Mouse (Mus musculus): ENCODE measurements around the gene Clnk.
"Not testable (repeated sequence)": the region's sequence is repeated elsewhere in the genome, so short reads cannot be mapped to it uniquely, and the experiment has no call there.

Clnk gene

GRCm38 (mm10) chr5:38876622-38877021 is at the start of gene Clnk:
Gene Clnk, minus strand, starts transcription at chr5:38876812.
- no peak for DNase-seq (ENCODE audit: extremely low read depth, low read depth)

- DNase-seq (ENCODE audit: extremely low read depth, low read depth): no peak
These were observed 28.7 kb upstream of the Clnk start for GRCm38 (mm10) chr5:38905271-38905670.

DNA sequence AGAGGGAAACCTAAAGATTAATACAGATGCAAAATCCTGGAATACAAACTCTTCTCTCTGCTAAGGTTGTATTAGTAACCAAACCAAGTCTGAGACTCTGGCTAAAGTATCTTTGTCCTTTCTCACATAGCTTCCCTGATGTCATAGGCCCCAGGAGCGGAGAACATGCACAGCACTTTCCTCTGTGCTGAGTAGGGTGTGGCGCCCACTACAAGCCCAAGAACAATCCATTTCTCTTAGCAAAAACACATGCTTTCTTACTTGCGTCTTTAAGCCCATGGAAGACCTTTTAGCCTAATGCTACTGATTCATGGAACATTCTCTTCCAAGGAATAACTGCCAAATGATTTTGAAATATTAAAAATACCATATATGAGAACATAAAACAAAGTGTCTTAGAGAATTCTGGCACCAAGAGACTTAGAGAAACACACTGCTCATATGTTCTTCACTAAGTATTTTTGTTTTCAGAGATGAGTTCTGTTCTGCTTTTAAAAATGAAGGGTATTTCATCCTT is 28.0 kb upstream of the Clnk start:
- no peak for DNase-seq (ENCODE audit: extremely low read depth, low read depth)

DNA sequence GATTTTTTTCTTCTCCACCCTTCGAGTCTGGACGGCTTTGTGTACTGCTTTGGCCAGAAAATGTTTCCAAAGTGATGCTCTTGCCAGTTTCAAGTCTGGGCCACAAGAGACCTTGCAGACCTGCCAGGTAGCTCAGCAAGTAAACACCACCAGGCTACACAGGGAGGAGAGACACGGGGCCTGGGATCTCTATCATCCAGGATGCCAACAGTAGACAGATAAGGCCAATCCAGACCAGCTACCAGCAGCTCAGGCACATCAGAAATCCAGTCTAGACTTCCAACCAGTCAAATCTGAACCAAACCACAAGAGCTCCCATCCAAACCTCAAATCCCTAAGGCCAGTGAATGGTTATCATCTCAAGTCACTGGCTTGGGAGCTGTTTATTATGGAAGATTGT is 26.3 kb upstream of the Clnk start:
- DNase-seq (ENCODE audit: extremely low read depth, low read depth): no peak

DNA sequence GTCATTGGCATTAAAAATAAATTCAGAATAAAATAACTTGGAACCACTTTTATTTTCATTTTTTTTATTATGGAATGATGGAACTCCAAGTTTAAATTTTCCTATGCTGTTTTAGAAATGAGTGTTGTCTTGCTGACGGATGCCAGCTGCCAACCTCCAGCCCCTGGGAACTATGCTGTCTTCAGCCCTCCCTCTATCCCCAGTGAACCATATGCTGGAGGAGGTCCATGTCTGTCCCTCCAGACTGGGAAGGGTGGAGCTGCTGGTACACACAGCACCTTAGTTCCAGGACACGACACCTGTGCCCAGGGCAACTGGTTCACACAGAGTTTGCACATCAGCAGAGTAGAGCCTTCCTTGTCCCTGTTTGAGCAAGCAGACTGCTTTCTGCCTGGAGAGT is 22.4 kb upstream of the Clnk start:
- DNase-seq (ENCODE audit: extremely low read depth, low read depth): no peak

GRCm38 (mm10) chr5:38888646-38889045 is 12.0 kb upstream of the Clnk start:
- no peak for DNase-seq (ENCODE audit: extremely low read depth, low read depth)

DNA sequence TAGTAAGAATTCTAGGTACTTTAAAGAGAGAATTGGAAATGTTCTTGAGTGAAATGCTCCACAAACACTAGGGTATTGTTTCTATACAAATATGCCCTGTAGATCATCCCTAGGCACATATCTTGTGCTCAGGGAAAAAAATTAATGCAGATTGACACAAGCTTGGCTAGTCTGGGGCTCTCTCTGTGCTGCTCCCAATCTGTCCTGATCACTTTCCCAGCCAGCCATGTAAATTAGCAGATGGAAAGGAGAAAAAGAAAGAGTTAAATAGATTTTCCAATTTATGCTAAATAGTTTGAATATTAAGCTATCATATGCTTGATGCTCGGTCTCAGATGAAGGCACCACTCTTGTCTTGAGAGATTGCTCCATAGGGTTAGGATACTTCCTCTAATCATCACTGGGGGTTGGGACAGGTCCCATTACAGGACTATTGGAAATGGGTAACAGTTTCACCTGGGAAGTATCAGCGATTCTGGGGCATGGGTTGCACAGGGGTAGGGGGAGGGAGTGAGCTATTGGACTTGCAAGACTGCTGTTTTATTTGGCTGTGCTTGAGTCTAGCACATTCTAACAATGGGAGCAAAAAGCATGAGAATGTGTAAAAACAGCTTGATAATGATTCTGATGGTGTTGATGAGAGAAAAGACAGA is 10.1 kb upstream of the Clnk start:
- no peak for DNase-seq (ENCODE audit: extremely low read depth, low read depth)

DNA sequence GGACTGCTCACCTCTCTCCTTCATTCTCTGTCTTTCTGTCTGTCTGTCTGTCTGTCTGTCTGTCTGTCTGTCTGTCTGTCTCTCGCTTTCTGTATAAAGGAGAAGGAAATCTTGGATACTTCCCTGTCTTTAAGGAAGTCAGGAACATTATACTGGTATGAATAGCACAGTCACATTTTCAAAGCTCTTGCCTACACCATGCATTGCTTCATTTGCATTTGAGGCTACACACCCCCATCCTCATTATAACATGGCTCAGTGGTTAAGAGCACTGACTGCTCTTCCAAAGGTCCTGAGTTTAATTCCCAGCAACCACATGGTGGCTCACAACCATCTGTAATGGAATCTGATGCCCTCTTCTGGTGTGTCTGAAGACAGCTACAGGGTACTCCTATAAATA is 6.0 kb upstream of the Clnk start:
- not testable (repeated sequence) for DNase-seq (ENCODE audit: extremely low read depth, low read depth)

DNA sequence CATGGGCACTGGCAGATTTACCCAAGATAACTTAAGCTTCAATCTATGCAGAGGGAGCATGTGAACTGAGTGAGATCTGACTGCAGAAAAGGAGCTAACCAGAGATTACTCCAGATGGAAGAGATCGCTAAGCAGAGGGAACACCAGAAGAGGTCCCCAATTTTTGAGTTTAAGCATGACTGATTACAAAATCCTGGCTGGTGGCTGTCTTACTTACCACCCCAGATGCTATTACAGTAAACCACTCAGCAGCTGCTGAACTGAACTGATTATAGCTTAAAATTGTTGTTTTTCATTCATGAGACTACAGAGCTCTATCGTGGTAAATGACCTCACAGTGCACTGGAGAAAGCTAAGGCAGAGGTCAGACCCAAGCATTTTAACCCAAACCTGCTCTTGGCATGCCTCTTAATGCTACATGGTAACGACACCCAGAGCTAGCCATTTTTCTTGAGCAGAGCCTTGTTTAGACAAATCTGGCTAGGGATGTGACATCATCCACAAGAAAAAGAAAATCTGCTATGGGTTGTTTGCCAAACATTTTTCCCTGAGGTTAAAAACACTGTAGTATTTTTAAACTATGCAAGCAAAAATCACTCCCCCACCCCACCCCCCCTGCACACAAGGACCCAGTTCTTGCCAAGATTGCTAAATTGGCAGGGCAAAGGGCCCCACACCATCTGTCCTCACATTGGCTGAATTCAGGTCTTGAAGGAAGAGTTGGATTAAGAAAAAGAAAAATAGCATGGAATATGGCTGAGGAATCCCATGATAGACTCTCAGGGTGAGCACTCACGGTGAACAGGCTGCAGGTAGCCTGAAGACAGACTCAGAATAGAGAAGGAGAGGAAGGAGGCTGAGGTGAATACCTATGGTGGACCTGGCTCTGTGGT is 5.4 kb upstream of the Clnk start:
- DNase-seq (ENCODE audit: extremely low read depth, low read depth): no peak

- DNase-seq (ENCODE audit: extremely low read depth, low read depth): no peak
These were observed 4.8 kb upstream of the Clnk start for GRCm38 (mm10) chr5:38881416-38881727.

GRCm38 (mm10) chr5:38879989-38880706 is 3.5 kb upstream of the Clnk start:
- DNase-seq (ENCODE audit: extremely low read depth, low read depth): no peak

DNA sequence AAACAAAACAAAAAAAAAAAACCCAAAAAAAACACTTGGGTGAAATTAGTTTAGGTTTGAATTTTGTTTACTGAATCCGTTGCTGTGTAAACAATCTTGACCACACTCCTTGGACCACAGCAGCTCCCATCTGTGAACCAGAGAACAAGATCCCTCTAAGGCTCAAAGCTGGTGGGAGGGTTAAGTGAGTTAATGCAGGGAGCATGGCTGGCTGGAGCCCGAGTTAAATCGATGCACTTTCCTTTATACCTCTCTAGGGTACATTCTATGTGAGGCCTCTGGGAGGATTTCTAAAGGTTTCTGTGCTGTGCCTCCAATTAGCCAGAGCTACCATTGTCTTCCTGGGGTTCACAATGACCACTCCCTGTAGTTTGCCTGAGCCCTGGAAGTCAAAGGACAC is 1.2 kb downstream of the Clnk start:
- no peak for DNase-seq (ENCODE audit: extremely low read depth, low read depth)

DNA sequence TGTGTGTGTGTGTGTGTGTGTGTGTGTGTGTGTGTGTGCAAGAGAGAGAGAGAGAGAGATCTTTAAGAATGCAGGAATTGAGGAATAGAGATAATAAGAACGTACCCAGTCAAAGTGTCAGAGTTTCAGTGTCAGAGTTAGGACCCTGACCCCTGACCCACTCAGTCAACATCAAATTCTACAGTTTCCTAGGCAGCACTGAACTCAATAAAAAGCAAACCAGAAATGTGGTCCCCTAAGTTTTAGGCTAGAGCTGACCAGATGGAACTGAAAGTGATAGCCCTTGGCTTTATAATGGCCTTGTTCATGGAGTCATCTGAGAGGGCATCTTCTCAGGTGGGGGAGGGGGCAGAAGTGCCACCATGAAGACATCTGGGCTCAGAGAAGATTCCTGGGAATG is 1.7 kb downstream of the Clnk start:
- DNase-seq (ENCODE audit: extremely low read depth, low read depth): no peak

DNA sequence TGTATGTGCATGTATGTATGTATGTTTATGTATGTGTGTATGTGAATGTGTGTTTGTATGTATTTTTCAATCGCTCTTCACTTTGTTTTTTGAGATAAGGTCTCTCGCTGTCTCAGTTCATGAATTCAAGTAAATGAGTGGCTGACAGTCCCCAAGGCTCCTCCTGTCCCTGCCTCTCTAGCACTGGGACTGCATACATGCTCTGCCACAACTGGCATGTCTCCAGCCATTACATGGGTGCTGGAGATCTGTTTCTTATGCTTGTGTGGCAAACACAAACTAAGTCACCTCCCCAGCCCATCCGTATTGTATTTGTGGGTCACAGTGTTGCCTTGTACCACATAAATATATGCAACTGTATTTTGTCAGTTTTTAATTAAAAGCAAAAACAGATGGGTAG is 3.7 kb downstream of the Clnk start:
- DNase-seq (ENCODE audit: extremely low read depth, low read depth): no peak

DNA sequence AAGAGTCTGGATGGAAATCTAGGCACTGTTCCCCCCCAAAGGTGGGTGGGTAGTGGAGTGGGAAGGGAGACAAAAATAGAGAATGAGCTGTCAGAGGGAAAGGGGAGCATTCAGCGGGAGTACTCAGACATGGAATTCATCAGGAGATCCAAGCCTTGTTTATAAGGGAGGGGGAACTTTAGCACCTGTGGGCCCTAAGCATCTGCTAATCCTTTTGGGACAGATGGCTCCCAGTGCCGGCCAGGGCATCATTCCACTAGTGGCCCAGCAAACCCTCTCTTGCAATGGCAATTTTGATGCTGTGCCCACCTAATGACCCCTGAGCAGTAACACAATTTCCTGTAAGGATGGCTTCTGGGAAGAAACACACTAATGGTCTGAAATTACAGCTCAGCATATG is 5.0 kb downstream of the Clnk start:
- DNase-seq (ENCODE audit: extremely low read depth, low read depth): no peak

DNA sequence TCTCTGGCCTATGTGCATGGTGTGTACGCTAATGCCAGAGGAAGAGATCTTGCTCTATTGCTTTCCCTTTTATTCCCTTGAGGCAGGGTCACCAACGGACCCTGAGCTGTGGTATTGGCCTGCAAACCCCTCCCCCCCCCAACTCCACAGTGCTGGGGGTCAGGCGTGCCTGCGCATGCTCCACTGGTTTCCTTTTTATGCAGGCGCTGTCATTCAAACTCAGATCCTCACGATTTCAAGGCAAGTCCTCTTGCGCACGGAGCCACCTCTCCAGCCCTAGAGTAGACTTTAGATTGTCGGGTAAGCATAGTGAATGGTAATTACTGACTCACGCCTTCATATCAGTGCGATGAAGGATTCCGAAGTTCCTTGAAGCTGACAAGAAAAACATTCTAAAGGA is 6.1 kb downstream of the Clnk start:
- no peak for DNase-seq (ENCODE audit: extremely low read depth, low read depth)

DNA sequence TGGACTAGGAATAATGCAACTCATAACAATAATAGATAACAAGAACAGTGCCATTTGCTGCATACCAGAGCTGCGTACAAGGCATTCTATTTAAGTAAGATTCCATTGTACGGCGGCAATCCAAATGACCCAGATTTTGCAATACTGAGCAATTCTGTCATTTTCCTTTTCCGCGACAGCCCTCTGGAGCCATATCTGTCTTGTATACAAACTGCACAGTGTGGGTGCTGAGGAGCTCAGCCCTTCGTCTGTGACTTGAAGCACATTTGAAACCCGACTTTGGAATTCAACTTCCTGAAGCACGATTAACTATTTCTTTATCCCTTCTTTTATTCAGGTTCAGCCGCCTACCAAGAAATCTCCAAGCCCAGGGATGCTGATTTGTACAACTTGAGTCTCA is 6.6 kb downstream of the Clnk start:
- DNase-seq (ENCODE audit: extremely low read depth, low read depth): no peak

- no peak for DNase-seq (ENCODE audit: extremely low read depth, low read depth)
These were observed 12.0 kb downstream of the Clnk start for GRCm38 (mm10) chr5:38864624-38865023.

DNA sequence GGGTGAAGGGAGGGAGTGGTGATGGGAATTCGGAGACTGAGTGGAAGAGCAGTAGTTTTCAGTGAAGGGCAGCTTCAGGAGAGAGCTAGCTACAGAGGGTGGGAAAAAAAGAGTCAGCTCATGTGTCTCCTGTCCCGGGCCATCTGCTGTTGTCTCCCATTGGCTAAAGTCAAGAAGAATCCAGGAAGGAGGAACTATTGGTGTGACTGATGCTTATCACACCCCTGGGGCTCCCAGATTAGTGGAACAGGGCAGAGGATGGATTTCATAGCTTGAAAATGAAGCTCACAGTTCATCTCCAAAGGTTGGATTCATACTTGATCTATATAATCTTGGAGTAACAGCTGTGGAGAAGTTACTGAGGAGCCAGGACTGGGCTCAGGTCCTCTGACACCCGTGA is 13.6 kb downstream of the Clnk start:
- DNase-seq (ENCODE audit: extremely low read depth, low read depth): no peak

DNA sequence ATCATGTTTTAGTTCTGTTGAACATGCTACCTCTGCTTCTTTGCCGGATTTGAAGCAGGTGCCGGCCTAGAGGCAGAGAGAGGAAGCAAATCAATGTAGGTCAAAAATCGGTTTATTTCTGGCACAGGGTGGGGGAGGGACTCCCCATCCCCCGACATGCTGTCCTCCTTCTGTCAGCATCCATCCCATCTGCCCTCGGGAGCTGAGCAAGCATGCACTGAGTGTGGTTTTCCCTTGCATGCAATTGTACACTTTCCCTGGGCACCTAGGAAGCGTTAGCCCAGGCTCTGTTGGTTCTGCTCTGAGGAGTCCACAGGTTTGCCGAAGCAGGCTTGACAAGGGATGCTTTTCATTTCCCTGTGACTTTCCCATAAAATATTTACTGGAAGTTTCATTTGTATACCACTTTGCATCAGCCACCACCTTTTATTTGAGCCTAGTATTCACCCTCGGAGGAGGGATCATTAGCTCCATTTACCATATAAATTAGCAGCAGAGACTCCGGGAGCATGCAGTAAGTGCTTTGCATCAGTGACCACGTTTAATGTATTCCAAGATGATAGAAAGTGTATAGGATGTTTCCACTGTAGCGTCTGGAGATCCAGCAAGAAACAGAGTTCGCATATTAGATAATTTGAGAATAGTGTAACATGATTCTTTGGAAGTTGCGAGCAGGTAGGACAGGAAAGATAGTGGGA is 14.2 kb downstream of the Clnk start:
- DNase-seq (ENCODE audit: extremely low read depth, low read depth): no peak

GRCm38 (mm10) chr5:38858015-38858721 is 18.4 kb downstream of the Clnk start:
- no peak for DNase-seq (ENCODE audit: extremely low read depth, low read depth)

All from MEL-GATA-1-ER (cell line).